Mouse (Mus musculus): ENCODE measurements around the gene Fgf3. TPM values are rescaled to one million over a fixed set of nuclear protein-coding genes. Genes with fewer than 3 reads are reported as not detected.

Gene Fgf3
- 0.66 and 0.96 TPM in 2 replicates for total RNA-seq (2015)
- total RNA-seq (2017), result 0.20 and 0.51 TPM in 2 replicates

DNA sequence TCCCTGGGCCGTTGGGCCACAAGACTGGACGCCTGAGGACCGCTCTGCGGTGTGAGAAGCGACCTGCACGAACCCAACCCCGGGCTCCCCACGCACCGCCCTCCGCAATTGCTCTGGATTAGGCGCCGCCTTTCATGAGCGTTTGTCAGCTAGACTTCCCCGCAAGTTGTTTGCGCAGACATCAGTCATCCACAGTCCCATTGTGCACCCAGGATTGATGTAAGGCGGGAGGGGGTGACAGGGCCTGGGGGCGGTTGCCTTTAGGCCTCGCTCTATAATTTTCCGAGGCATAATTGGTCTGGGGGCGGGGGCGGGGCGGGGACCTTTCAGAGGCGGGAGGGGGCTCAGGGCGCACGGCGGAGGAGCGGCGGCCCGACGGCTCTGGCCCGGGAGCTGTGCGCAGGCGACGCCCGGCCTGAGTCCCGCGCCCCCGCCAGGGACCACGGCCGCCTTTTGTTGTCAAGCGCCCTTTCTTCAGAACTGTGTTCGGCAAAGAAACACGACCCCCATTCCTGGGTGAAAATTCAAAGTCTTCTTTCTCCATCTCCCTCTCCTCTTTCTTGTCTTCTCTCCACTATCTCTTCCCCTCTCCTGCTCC is at the start of gene Fgf3:
TSS of gene Fgf3 (plus strand) at position 193 of the 598 bp plus-strand sequence.
- ATAC-seq (ENCODE audit: poor library complexity, severe bottlenecking), result no peak

DNA sequence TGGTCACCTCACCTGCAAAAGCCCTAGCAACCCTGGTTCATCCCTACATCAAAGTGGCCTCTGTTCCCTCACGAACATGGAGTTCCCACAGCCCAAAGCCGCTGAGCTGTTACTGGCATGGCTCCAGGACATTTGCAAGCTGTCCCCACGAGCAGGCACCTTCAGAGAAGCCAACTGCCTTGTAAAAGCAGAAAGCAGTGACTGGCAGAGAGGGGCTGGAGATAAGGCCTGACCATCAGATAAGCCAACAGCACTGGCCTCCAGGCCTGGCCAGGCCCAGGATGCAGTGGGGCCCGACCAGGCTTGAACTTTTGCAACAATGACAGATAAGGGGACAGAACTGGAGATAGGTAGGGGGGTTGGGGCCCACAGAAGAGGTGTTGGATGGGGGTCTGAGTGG is 49.3 kb upstream of the Fgf3 start:
- ATAC-seq (ENCODE audit: poor library complexity, severe bottlenecking), result peak; percentile 72

DNA sequence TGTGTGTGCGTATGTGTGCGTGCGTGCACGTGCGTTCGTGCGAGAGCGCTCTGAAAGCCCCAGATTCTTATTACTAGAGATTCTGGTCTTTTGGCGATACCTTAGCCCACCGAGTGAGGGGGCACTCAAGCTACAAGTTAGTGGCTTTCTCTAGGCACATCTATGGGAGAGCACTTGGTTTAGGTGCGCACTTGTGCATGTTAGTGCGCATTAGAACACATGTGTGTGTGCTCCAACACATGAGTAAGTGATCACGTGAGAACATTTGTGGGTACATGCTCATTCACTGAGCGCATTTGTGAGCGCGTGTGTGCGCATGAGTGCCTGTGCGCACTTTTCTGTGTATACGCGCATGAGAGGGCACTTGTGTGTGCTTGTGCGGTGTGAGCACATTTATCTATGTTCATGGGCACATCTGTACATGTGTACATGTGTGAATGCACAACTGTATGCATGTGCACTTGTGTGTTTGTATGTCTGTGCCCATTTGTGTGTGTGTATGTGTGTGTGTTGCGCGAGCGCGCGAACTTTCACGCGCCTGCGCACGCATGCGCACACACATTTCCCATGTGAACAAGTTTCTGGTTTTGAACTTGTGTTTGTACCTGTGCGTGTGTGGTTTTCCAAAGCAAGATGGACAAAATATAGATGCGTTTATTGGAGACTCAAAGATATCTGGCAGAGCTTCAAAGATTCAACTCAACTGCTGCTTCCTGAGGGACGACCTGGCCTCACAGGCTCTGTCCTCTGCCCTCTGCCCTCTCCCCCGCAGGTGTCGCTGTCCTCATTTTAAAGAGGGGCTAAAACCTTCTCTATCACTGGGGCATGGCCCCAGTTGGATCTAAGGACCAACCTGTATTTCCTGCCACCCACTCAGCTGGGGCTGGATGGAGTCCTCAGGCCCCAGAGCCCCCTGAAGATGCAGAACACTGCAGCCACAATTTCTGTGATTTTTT is 48.0 kb upstream of the Fgf3 start:
- no peak for ATAC-seq (ENCODE audit: poor library complexity, severe bottlenecking)

DNA sequence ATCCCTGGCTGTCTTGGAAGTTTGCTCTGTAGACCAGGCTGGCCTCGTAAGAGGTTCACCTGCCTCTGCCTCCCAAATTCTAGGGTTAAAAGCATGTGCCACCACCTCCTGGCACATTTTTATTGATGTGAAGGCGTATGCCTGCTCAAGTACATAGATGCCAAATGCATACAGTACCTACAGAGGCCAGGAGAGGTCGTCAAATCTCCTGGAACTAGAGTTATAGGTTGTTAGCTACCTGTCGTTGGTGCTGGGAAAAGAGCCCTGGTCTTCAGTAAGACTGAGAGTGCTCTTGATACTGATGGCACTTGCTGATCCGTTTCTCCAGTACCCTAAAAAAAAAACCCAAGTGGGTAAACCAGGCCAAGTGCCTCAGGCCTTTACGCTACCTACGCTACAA is 46.5 kb upstream of the Fgf3 start:
- ATAC-seq (ENCODE audit: poor library complexity, severe bottlenecking), result no peak

DNA sequence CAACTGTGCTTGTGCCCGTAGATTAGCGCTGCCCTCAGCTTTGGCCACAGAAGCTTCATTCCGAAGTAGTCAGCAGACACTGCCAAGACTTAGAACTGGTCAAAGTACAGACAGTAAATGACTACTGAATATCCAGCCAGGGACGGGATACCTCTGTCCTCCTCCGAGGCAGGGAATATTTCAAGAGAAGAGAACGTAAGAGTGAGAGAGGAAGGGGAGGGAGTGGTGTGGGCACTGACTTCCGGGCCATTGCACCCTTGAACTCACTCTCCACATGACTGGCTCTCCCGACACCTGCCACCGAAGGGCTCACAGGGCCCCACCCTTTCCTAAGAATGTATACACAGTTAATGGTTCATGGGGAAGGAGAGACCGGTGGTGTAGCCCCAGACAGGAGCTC is 44.6 kb upstream of the Fgf3 start:
- no peak for ATAC-seq (ENCODE audit: poor library complexity, severe bottlenecking)

DNA sequence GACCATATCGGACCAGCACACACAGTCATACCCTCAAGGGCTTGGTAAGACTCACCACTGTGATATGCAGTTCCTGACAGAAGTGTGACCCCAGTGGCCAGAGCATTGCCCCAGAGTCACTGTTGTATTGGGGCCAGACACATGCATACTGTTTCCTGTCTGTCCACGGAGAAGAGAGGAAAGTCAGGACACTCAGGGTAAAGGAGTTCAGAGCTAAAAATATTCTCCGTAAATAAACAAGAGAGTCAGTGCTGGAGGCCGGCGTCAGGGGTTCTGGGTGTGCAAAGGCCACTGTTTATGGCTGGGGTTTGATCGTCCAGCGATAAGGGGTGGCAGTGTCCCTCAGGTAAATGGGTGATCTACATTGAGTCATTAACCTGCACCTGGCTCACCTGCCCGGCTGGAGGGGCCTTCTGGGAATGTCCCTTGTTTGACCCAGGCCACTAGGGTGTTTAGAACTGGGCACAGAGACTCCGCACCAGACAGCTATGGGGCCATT is 41.9 kb upstream of the Fgf3 start:
- no peak for ATAC-seq (ENCODE audit: poor library complexity, severe bottlenecking)

DNA sequence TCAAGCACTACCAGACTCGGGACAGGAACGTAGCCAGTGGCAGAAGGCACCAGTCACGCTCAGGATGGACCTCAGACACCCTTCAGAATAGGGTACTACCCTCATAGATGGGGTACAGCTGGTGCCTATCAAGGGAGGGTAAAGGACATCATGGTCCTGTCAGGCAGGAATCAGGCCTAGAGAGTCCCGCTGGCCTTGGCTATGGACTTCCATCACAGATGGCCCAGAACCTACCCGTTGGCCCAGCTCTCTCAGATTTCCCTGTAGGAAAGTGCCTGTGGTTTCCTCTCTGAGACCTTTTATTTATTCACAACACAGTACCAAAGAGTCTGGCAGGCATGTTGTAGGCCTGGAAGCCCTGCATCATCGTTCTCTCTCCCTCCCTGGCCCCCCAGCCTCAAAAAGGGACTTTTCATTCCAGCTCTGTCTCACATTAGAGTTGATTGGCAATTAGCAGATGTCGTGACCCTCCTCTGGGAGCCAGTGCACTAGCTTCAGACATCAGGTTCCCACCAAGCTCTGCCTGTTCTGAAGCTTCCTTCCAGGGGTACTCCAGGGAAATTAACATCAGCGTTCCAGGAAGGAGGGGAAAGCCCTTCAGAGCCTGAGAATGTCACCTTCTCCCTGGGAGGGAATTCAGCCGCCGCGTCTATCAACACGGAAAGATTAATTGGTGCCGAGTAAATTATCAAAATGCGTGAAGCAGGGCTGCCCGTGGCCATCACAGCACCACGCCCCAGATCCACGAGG is 40.7 kb upstream of the Fgf3 start:
- ATAC-seq (ENCODE audit: poor library complexity, severe bottlenecking), result no peak

DNA sequence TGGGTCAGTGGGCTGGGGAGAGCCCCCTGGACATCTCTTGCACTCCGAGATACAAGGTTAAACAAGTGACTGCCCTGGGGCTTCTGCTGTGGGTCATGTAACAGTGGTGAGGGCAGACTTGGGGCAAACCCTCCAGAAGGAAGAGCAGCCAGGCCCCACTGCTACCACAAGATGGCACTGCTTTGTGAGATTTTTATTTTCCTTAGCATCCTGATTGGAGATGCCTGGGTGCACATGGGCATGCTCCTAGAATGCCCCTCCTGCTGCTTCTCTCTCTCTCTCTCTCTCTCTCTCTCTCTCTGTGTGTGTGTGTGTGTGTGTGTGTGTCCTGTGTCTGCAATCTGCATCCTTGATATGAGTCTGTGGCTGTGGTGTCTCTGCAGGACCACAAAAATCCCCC is 39.4 kb upstream of the Fgf3 start:
- ATAC-seq (ENCODE audit: poor library complexity, severe bottlenecking), result no peak

DNA sequence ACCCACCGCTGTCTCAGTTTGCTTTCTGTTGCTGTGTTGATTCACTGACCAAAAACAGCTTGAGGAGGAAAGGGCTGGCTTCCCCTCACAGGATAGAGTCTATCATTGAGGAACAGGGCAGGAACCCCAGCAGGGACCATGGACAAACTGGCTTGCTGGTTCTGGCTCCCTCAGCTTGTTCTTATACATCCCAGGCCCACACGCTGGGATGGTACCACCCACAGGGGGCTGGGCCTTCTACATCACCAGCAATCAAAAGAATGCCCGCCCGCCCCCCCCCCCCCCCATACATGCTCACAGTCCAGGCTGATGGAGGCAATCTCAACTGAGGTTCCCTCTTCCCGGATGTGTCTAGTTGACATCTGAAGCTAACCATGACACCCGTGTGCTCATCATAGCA is 30.8 kb upstream of the Fgf3 start:
- ATAC-seq (ENCODE audit: poor library complexity, severe bottlenecking), result no peak

DNA sequence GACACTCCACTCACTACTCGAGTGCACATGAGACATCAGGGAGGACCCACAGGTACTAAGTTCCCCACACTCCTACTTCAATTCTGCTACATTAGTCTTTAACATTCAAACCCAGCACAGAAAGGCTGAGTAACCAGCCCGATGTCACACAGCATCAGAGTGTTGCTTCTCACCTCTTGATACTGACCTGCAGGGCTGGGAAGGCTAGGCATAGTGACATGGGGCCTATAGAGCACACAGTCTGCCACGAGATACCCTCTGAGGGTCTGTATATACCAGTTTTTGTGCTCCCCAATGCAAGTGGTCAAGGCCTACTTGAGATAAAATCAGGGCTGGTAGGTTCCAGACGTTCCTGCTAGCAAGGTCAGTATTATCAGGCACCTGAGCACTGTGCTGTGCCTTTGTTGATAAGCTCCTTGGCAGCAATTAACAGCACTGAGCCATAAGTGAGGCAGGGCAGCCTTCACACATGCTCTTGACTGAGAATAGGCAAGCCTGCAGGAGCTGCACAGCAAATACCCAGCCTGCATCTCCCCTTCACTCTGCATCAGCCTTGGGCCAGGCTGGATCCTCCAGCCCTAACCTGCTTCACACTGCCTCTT is 29.8 kb upstream of the Fgf3 start:
- ATAC-seq (ENCODE audit: poor library complexity, severe bottlenecking), result no peak

DNA sequence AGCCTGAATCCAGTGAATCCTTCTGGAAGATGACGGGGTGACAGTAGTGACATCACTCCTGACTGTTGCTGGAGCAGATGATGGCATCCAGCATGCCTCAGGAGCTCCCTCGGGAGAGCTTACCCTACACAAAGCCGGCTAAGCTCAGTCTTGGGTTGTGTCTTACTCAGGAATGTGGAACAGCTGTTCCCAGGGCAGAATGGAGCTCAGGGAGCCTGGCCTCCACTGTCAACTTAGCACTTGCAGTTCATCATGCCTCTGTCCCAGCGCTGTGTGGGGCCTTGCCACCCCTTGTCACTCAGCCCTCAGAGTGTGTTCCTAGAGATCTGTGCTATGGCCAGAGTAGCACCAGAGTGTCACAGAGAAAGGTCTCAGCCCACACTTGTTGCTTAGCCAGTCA is 26.4 kb upstream of the Fgf3 start:
- ATAC-seq (ENCODE audit: poor library complexity, severe bottlenecking), result no peak

DNA sequence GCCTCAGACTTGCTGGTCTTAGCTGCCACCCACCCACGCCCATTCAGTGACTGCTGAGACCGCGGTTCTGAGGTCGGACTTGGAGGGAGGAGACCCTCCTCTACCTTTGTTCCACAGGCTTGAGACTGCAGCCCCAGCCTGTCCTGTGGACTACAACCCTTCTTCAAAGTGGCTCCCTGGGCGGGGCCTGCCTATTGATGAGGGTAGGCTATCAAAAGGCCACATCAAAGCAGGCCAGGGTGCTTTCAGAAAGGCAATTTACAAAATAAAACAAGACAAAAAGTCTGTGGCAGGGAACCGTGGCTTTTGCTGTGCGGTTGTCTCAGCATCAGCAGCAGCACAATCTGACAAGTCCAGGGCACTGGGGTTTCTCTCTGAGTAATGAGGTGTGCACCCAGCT is 16.0 kb upstream of the Fgf3 start:
- ATAC-seq (ENCODE audit: poor library complexity, severe bottlenecking), result no peak

DNA sequence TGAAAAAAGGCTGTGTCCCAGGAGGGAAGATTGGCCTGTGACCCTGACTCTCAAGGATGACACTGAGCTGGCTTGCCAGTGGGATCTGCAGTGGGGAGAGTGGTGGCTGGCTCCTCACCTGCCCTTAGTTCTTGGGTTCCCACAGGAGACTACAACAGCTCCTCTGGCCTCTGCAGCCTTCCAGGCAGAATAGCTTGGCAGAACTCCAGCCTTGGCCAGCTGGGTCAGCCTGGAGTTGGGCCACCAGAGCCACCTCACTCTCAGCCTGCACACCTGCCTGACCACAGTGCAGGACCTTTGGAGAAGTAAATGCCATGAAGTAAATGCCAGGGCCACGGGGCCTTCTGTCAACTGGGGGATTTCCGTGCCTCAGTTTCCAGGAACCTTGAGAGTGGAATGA is 13.9 kb upstream of the Fgf3 start:
- no peak for ATAC-seq (ENCODE audit: poor library complexity, severe bottlenecking)

DNA sequence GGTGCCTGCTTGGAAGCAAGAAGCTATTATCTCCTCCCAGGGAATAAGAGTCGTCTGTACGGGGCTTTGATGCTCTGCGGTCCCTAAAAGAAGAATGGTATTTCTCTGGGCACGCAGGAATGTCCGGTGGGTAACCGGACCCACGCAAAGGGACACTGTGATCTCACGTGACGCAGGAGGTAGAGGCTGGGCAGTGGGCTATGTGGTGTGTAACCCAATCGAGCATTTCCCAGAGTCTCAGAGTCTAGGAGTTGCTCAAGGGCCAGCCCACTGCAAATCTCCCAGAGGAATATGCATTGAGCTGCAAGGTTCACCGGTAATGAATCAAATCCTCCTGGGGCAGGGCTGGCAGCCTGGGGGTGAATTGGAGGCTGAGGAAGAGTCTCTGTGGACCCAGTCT is 9.5 kb upstream of the Fgf3 start:
- no peak for ATAC-seq (ENCODE audit: poor library complexity, severe bottlenecking)

DNA sequence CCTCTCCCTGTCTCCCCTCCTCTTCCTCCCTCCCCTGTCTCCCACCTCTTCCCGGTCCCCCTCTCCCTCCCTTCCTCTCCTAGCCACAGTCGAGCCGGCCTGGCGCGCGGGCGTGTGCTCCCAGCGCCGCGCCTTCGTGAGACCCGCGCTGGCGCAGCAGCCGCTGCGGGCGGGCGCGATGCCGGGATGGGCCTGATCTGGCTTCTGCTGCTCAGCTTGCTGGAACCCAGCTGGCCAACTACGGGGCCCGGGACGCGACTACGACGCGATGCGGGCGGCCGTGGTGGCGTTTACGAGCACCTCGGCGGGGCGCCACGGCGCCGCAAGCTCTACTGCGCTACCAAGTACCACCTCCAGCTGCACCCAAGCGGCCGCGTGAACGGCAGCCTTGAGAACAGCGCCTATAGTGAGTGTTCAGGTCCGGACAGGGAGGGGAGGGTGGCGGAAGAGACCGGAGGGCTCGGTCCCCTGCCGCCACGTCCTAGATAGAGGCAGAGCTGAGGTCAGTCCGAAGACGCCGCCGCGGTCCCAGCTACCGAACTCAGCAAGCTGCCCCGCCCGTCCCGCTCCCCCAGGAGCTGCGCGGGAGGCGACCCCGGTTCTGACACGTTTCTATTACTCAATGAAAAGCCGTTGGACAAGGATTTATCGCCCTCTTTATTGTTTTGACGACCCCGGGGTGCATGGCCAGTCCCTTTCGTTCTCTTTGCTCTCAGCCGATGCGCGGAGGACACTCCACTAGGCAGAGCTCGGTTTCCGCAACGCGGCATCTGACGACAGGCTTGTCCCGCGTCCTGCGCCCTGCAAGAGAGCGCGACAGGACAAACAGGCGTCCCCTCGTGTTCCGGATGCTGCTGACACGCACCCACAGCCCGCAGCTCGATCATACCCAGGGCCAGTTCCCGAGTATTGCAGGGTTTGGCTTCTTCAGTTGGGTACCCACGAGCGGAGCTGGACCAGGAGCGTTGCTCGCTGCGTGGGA is 930 bp downstream of the Fgf3 start:
- ATAC-seq (ENCODE audit: poor library complexity, severe bottlenecking), result peak; percentile 43

DNA sequence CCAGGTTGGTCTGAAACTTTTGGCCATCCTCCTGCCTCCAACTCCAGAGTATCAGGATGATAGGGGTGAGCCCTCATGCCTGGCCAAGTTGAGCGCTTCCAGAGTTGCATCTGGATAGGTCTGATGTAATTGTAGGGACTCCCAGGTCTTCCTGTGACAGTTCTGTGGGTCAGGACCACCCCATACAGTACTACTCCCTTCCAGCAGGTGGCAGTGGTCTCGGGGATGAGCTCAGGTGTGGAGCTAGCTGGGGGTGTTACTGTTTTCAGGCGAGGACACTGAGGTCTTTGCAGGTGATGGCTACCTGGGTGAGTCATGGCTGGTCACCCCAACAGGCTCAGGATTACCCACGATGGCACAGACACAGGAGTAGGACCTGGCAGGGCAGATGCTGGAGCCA is 8.3 kb downstream of the Fgf3 start:
- ATAC-seq (ENCODE audit: poor library complexity, severe bottlenecking), result peak; percentile 73

DNA sequence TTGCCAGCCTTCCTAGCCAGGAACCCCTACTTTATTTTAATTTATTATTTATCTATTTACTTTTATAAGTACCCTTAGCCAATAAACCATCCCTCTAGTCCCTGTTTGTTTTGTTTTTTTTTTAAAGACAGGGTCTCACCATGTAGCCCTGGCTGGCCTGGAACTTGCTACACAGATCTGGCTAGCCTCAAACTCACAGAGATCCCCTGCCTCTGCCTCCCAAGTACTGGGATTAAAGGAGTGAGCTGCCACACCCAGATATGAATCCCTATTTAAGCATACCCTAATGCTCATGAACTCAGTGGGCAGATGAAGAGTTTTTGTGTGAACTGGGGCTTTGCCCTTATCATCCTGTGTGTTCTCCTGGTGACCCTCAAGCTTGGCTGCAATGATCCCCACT is 9.2 kb downstream of the Fgf3 start, which contains the start of gene Fgf4:
TSS of gene Fgf4 (plus strand) at position 301 of the 400 bp plus-strand sequence.
- no peak for ATAC-seq (ENCODE audit: poor library complexity, severe bottlenecking)

DNA sequence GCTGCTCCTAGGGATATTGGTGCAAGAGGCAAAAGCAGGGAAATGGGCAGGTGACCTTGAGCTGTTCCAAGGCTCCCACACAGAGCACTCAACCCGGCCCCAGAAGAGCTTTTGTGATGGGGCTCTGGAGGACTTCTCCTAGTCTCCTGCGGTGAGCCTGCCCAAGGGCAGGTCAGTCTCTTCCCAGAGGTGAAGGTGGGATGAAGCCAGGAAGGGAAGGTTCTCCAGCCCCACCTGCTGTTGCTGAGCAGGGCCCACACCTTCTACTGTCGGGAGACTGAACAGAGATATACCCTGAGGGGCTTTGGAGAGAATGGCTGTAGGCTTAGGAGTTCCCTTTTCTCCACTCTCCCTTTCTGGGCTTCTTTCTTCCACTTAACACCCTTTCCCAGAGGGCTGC is 13.4 kb downstream of the Fgf3 start:
- ATAC-seq (ENCODE audit: poor library complexity, severe bottlenecking), result no peak

DNA sequence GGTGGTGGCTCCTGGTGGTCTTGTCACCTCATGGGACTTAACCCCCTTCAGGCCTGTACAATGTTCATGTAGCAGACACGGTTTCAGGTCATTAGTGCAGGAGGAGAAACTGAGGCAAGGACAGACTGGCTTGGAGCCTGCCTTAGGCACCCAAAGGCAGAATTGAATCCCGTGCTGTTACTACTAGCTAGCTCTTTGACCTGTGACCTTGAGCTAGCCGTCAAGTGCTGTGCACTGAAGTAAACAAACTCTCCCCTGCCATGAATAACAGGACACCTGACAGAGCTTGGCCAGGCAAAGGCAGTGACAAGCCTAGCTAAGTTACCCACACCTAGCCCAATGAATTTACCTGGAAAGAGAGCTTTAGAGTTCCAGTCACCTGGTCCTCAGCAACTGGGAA is 17.1 kb downstream of the Fgf3 start:
- no peak for ATAC-seq (ENCODE audit: poor library complexity, severe bottlenecking)

DNA sequence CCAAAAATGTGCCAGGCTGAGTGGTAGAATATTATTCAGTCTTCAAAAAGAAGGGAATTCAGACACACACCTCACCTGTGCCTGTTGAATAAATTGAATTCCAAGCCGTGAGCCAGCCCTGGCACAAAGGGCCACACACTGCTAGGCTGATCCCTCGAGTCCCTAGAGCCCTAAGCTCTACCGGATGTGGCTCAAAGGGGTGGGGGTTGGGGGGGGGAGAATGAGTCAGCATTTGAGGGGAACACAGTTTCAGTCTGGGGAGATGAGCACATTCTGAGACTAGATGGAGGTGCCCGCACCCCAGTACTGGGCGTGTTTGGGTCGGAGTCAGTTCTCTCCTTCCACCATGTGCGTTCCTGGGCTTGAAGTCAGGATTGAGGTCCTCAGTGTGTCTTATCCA is 19.3 kb downstream of the Fgf3 start:
- ATAC-seq (ENCODE audit: poor library complexity, severe bottlenecking), result peak; percentile 50
